Mouse (Mus musculus) MEL (cell line): ENCODE measurements at regions not wholly inside any gene's neighbourhood (a gene's known extent, or its start where the extent isn't known, plus 50 kb on each side); places are given as distances from the start of the nearest gene placed in this dataset.

Experiments used
- CTCF ChIP-seq, 3 experiments: IDR thresholded peaks in 2 of 3; conservative IDR thresholded peaks in 1 of 3; 2 replicates each; pipeline ENCODE4 v1.5.1; 2011 to 2012; ENCODE audit warnings: low read length in 3 of 3, low read depth in 2 of 3, mild to moderate bottlenecking in 2 of 3, improper control_type of control experiment in 1 of 3, inconsistent platforms in 1 of 3, mixed read lengths in 1 of 3, moderate library complexity in 1 of 3; ENCODE audit not compliant: control insufficient read depth in 1 of 3, insufficient read depth in 1 of 3, poor library complexity in 1 of 3, severe bottlenecking in 1 of 3
- E2F4 ChIP-seq: IDR thresholded peaks from 2 replicates; pipeline ENCODE4 v1.6.1; 2011; ENCODE audit warnings: low read depth, low read length, improper control_type of control experiment, borderline replicate concordance
- ELF1 ChIP-seq: IDR thresholded peaks from 2 replicates; pipeline ENCODE4 v1.6.1; 2014; ENCODE audit warnings: low read depth, mild to moderate bottlenecking, inconsistent platforms, low read length, improper control_type of control experiment, moderate library complexity
- GABPA ChIP-seq: IDR thresholded peaks from 2 replicates; pipeline ENCODE4 v1.6.1; 2012; ENCODE audit warnings: low read depth, mild to moderate bottlenecking, inconsistent platforms, low read length, improper control_type of control experiment, moderate library complexity
- GATA1 ChIP-seq: IDR thresholded peaks from 2 replicates; pipeline ENCODE4 v1.6.1; 2011; ENCODE audit warnings: low read depth, low read length, improper control_type of control experiment
- KAT2A ChIP-seq: conservative IDR thresholded peaks from 2 replicates; pipeline ENCODE4 v1.6.1; 2012; ENCODE audit warnings: low read depth, low read length, improper control_type of control experiment, inconsistent platforms
- MAFK ChIP-seq: IDR thresholded peaks from 2 replicates; pipeline ENCODE4 v1.6.1; 2011; ENCODE audit warnings: low read depth, mild to moderate bottlenecking, low read length, improper control_type of control experiment, borderline replicate concordance
- NELFE ChIP-seq: IDR thresholded peaks from 2 replicates; pipeline ENCODE4 v1.6.1; 2011; ENCODE audit warnings: low read depth, low read length, improper control_type of control experiment
- NRF1 ChIP-seq: IDR thresholded peaks from 2 replicates; pipeline ENCODE4 v1.6.1; 2014; ENCODE audit warnings: low read depth, mild to moderate bottlenecking, inconsistent platforms, low read length, improper control_type of control experiment, moderate library complexity; ENCODE audit not compliant: poor library complexity, insufficient read depth, severe bottlenecking
- POLR2A ChIP-seq, 2 experiments: IDR thresholded peaks; 2 replicates each; pipeline ENCODE4 v1.6.1; 2011 to 2012; ENCODE audit warnings: low read length in 2 of 2, mild to moderate bottlenecking in 2 of 2, control low read depth in 1 of 2, improper control_type of control experiment in 1 of 2, low read depth in 1 of 2, moderate library complexity in 1 of 2; ENCODE audit not compliant: control insufficient read depth in 1 of 2, insufficient read depth in 1 of 2, poor library complexity in 1 of 2
- RAD21 ChIP-seq: IDR thresholded peaks from 2 replicates; pipeline ENCODE4 v1.6.1; 2011; ENCODE audit warnings: mild to moderate bottlenecking, low read depth, low read length, improper control_type of control experiment
- RCOR1 ChIP-seq: IDR thresholded peaks from 2 replicates; pipeline ENCODE4 v1.6.1; 2012; ENCODE audit warnings: low read depth, mild to moderate bottlenecking, inconsistent platforms, low read length, improper control_type of control experiment
- SMC3 ChIP-seq: IDR thresholded peaks from 2 replicates; pipeline ENCODE4 v1.6.1; 2011; ENCODE audit warnings: low read depth, low read length, improper control_type of control experiment
- USF1 ChIP-seq: IDR thresholded peaks from 2 replicates; pipeline ENCODE4 v1.6.1; 2014; ENCODE audit warnings: low read depth, mild to moderate bottlenecking, inconsistent platforms, low read length, improper control_type of control experiment, moderate library complexity

GRCm38 (mm10) chr9:43505856-43506255, 195.2 kb downstream of the Trim29 start:
- TF ChIP-seq NELFE (no peak), CTCF (IDR thresholded peaks at IDR 0.05 in 2 of 3, conservative IDR thresholded peaks at IDR 0.05 in 1 of 3; ENCODE audit: control insufficient read depth in 1 of 3, insufficient read depth in 1 of 3, low read depth in 2 of 3, low read length in 3 of 3, poor library complexity in 1 of 3, severe bottlenecking in 1 of 3) (no peak), GATA1 (no peak), POLR2A (IDR thresholded peaks at IDR 0.05; ENCODE audit: control insufficient read depth in 1 of 2, insufficient read depth in 1 of 2, low read depth in 1 of 2, low read length in 2 of 2, poor library complexity in 1 of 2) (no peak), SMC3 (no peak), GABPA (no peak), USF1 (no peak), RAD21 (no peak), MAFK (no peak), NRF1 (no peak), ELF1 (no peak), KAT2A (no peak), E2F4 (no peak), RCOR1 (no peak)
